Mouse (Mus musculus) embryonic stem cell, embryonic (primary cell): ENCODE results near the gene Ing2.

Experiments
- CTCF ChIA-PET, 4 experiments: fragments of 300-600 bp in 2 of 4; fragments of 350-600 bp in 2 of 4; sonication (Branson Sonifier 250); formaldehyde crosslinking; loops; one replicate each; lab custom pipeline; 2022; ENCODE audit warnings: inconsistent platforms in 2 of 4; lab: Charles Lee
- POLR2A ChIA-PET, 4 experiments: fragments of 300-600 bp in 2 of 4; fragments of 350-600 bp in 2 of 4; sonication (Branson Sonifier 250); formaldehyde crosslinking; loops; one replicate each; lab custom pipeline; 2022; ENCODE audit warnings: antibody characterized with exemption in 4 of 4, inconsistent platforms in 1 of 4; lab: Charles Lee

The Ing2 gene

GRCm38 (mm10) chr8:47684441-47684840, 9.1 kb upstream of the Ing2 start:
- ChIA-PET CTCF (interaction anchor here in 3 of 4 experiments (0.7 to 1.0 kb wide), 3 partner anchors 10 to 59 kb away, joined by 3 to 6 read pairs (median 4); no protein-coding TSS in a partner anchor), POLR2A (interaction anchor here (0.5 to 4.8 kb wide), 7 partner anchors 9 to 305 kb away, joined by 3 to 50 read pairs (median 3); partner anchors contain the start of gene Ing2 (in 3 of the 4))

GRCm38 (mm10) chr8:47683994-47684393, 8.6 kb upstream of the Ing2 start:
- ChIA-PET POLR2A (interaction anchor here in 3 of 4 experiments (0.5 to 4.8 kb wide), 7 partner anchors 8 to 306 kb away, joined by 3 to 50 read pairs (median 4); partner anchors contain the start of gene Ing2 (in 3 of the 3)), CTCF (no interaction called here)

GRCm38 (mm10) chr8:47680306-47680705, 5.0 kb upstream of the Ing2 start:
- ChIA-PET CTCF (interaction anchor here in 1 of 4 experiments (1.0 kb wide), 1 partner anchor 9 kb away, joined by 4 read pairs; no protein-coding TSS in a partner anchor), POLR2A (interaction anchor here in 1 of 4 experiments (1.4 to 1.5 kb wide), 2 partner anchors 8 to 28 kb away, joined by 3 to 4 read pairs; no protein-coding TSS in a partner anchor)

GRCm38 (mm10) chr8:47679603-47680002, 4.2 kb upstream of the Ing2 start:
- CTCF ChIA-PET: interaction anchor here in 2 of 4 experiments (0.6 to 1.0 kb wide), 2 partner anchors 10 to 16 kb away, joined by 3 to 4 read pairs; no protein-coding TSS in a partner anchor
- POLR2A ChIA-PET: interaction anchor here in 2 of 4 experiments (0.5 to 1.5 kb wide), 4 partner anchors 10 to 197 kb away, joined by 3 to 5 read pairs (median 4); no protein-coding TSS in a partner anchor

GRCm38 (mm10) chr8:47676631-47677030, 1.3 kb upstream of the Ing2 start:
- POLR2A ChIA-PET: interaction anchor here (0.6 to 5.9 kb wide), 38 partner anchors 8 to 867 kb away, joined by 3 to 50 read pairs (median 4); partner anchors contain the start of genes Wwc2 (in 2 of the 4) and Cdkn2aip (in 1 of the 4)
- CTCF ChIA-PET: interaction anchor here in 2 of 4 experiments (0.5 to 1.8 kb wide), 4 partner anchors 10 to 123 kb away, joined by 3 to 8 read pairs (median 4); no protein-coding TSS in a partner anchor

- CTCF ChIA-PET: interaction anchor here (0.6 to 1.8 kb wide), 5 partner anchors 10 to 806 kb away, joined by 3 to 11 read pairs (median 5); no protein-coding TSS in a partner anchor
- POLR2A ChIA-PET: interaction anchor here (0.5 to 5.9 kb wide), 56 partner anchors 9 to 867 kb away, joined by 3 to 50 read pairs (median 4); partner anchors contain the start of genes Cdkn2aip (in 2 of the 4), Wwc2 (in 2 of the 4), Rwdd4a (in 1 of the 4) and Trappc11 (in 1 of the 4)
These were observed 868 bp upstream of the Ing2 start for GRCm38 (mm10) chr8:47676224-47676623.

GRCm38 (mm10) chr8:47675786-47676185, 430 bp upstream of the Ing2 start:
- CTCF ChIA-PET: interaction anchor here in 3 of 4 experiments (0.5 to 1.8 kb wide), 6 partner anchors 10 to 806 kb away, joined by 3 to 25 read pairs (median 5); no protein-coding TSS in a partner anchor
- POLR2A ChIA-PET: interaction anchor here (0.5 to 5.9 kb wide), 76 partner anchors 9 to 868 kb away, joined by 3 to 50 read pairs (median 4); partner anchors contain the start of genes Wwc2 (in 3 of the 4), Cdkn2aip (in 2 of the 4), Rwdd4a (in 1 of the 4) and Trappc11 (in 1 of the 4)

GRCm38 (mm10) chr8:47674140-47674776, 1.1 kb downstream of the Ing2 start:
- POLR2A ChIA-PET: interaction anchor here in 3 of 4 experiments (0.7 to 5.9 kb wide), 18 partner anchors 10 to 338 kb away, joined by 3 to 50 read pairs (median 4); partner anchors contain the start of gene Cdkn2aip (in 1 of the 3)
- CTCF ChIA-PET: no interaction called here

GRCm38 (mm10) chr8:47673317-47674139, 1.8 kb downstream of the Ing2 start:
- POLR2A ChIA-PET: interaction anchor here in 3 of 4 experiments (0.7 to 5.9 kb wide), 10 partner anchors 9 to 452 kb away, joined by 3 to 50 read pairs (median 4); no protein-coding TSS in a partner anchor
- CTCF ChIA-PET: interaction anchor here in 1 of 4 experiments (0.6 kb wide), 1 partner anchor 198 kb away, joined by 3 read pairs; no protein-coding TSS in a partner anchor

GRCm38 (mm10) chr8:47664231-47664785, 11.0 kb downstream of the Ing2 start:
- POLR2A ChIA-PET: interaction anchor here in 3 of 4 experiments (0.6 to 3.7 kb wide), 11 partner anchors 10 to 76 kb away, joined by 3 to 45 read pairs (median 7); partner anchors contain the start of gene Ing2 (in 3 of the 3)

GRCm38 (mm10) chr8:47663201-47663600, 12.2 kb downstream of the Ing2 start:
- ChIA-PET CTCF (no interaction called here), POLR2A (interaction anchor here in 3 of 4 experiments (0.7 to 3.7 kb wide), 10 partner anchors 11 to 833 kb away, joined by 3 to 45 read pairs (median 10); partner anchors contain the start of gene Ing2 (in 3 of the 3))

More at GRCm38 (mm10) chr8:47664231-47664785, 11.0 kb downstream of the Ing2 start:
- CTCF ChIA-PET: no interaction called here

- ChIA-PET CTCF (no interaction called here), POLR2A (interaction anchor here in 3 of 4 experiments (1.3 to 3.7 kb wide), 7 partner anchors 12 to 15 kb away, joined by 3 to 45 read pairs (median 13); partner anchors contain the start of gene Ing2 (in 3 of the 3))
These were observed 12.6 kb downstream of the Ing2 start for GRCm38 (mm10) chr8:47662716-47663115.

- ChIA-PET POLR2A (interaction anchor here in 3 of 4 experiments (0.6 to 1.4 kb wide), 7 partner anchors 12 to 25 kb away, joined by 3 to 7 read pairs (median 3); partner anchors contain the start of gene Ing2 (in 1 of the 3)), CTCF (interaction anchor here in 1 of 4 experiments (0.6 to 0.7 kb wide), 2 partner anchors 137 to 461 kb away, joined by 3 to 4 read pairs; no protein-coding TSS in a partner anchor)
These were observed 15.0 kb downstream of the Ing2 start for GRCm38 (mm10) chr8:47660394-47660793.

- CTCF ChIA-PET: no interaction called here
These were observed 15.9 kb downstream of the Ing2 start for GRCm38 (mm10) chr8:47659463-47659862.

GRCm38 (mm10) chr8:47654406-47654805, 20.9 kb downstream of the Ing2 start:
- ChIA-PET CTCF (no interaction called here), POLR2A (interaction anchor here in 2 of 4 experiments (0.5 to 1.4 kb wide), 3 partner anchors 8 to 104 kb away, joined by 3 to 4 read pairs (median 4); partner anchors contain the start of gene Ing2 (in 1 of the 2))

More at GRCm38 (mm10) chr8:47659463-47659862, 15.9 kb downstream of the Ing2 start:
- POLR2A ChIA-PET: interaction anchor here in 2 of 4 experiments (0.8 to 1.3 kb wide), 5 partner anchors 10 to 609 kb away, joined by 3 to 7 read pairs (median 3); no protein-coding TSS in a partner anchor

- POLR2A ChIA-PET: interaction anchor here in 2 of 4 experiments (0.6 to 1.1 kb wide), 4 partner anchors 9 to 734 kb away, joined by 3 read pairs; partner anchors contain the start of gene Ing2 (in 1 of the 2)
- CTCF ChIA-PET: interaction anchor here in 1 of 4 experiments (0.5 kb wide), 1 partner anchor 23 kb away, joined by 5 read pairs; no protein-coding TSS in a partner anchor
These were observed 22.6 kb downstream of the Ing2 start for GRCm38 (mm10) chr8:47652737-47653076.
